Mouse (Mus musculus): ENCODE results near the gene Dnm1. TPM values are rescaled to one million over a fixed set of nuclear protein-coding genes. Genes with fewer than 3 reads are reported as not detected.

The Dnm1 gene
- polyA plus RNA-seq, 1 experiment from 2014 or later: 7.0 TPM

- H3K4me3 ChIP-seq: no peak overlapping the region
- H3K4me1 ChIP-seq: peaks cover 11% of the 10 kb centered on the region
- no peak overlapping the region for H3K27ac ChIP-seq
- no peak overlapping the region for H3K9ac ChIP-seq
- H3K36me3 ChIP-seq: no peaks in the 10 kb centered on the region
- no peak overlapping the region for H3K4me2 ChIP-seq
- H3K9me3 ChIP-seq: no peaks in the 10 kb centered on the region
- 62% methylated on average over 6 of the region's 6 CpGs for WGBS
- H3K27me3 ChIP-seq: peaks cover 8% of the 10 kb centered on the region; the same call in 1 of the 2 replicates
- ATAC-seq (ENCODE audit: borderline replicate concordance, extremely low read depth, low FRiP score, low TSS enrichment): no peak
Measured at GRCm38 (mm10) chr2:32347019-32347418, 6.1 kb downstream of the Dnm1 start.

GRCm38 (mm10) chr2:32344598-32345321, 8.4 kb downstream of the Dnm1 start:
- 73% methylated on average over 14 of the region's 14 CpGs for WGBS
- H3K4me3 ChIP-seq: no peak overlapping the region

GRCm38 (mm10) chr2:32344056-32344455, 9.1 kb downstream of the Dnm1 start:
- Histone ChIP-seq H3K4me2 (no peak overlapping the region), H3K9me3 (no peaks in the 10 kb centered on the region), H3K4me3 (no peak overlapping the region), H3K27me3 (no peaks in the 10 kb centered on the region), H3K27ac (no peak overlapping the region), H3K9ac (no peak overlapping the region), H3K36me3 (no peaks in the 10 kb centered on the region), H3K4me1 (no peaks in the 10 kb centered on the region)
- ATAC-seq (ENCODE audit: borderline replicate concordance, extremely low read depth, low FRiP score, low TSS enrichment): no peak
- 67% methylated on average over 10 of the region's 10 CpGs for WGBS

More at GRCm38 (mm10) chr2:32344598-32345321, 8.4 kb downstream of the Dnm1 start:
- Histone ChIP-seq H3K4me1 (no peaks in the 10 kb centered on the region), H3K9ac (no peak overlapping the region), H3K4me2 (no peak overlapping the region), H3K27ac (no peak overlapping the region), H3K9me3 (no peaks in the 10 kb centered on the region), H3K27me3 (no peaks in the 10 kb centered on the region), H3K36me3 (no peaks in the 10 kb centered on the region)
- ATAC-seq (ENCODE audit: borderline replicate concordance, extremely low read depth, low FRiP score, low TSS enrichment): no peak

GRCm38 (mm10) chr2:32343351-32343671, 9.8 kb downstream of the Dnm1 start:
- no peak for ATAC-seq (ENCODE audit: borderline replicate concordance, extremely low read depth, low FRiP score, low TSS enrichment)
- no peaks in the 10 kb centered on the region for H3K27me3 ChIP-seq
- H3K9ac ChIP-seq: no peak overlapping the region
- 94% methylated on average over 2 of the region's 2 CpGs for WGBS
- H3K4me2 ChIP-seq: no peak overlapping the region
- no peaks in the 10 kb centered on the region for H3K9me3 ChIP-seq
- H3K4me3 ChIP-seq: no peak overlapping the region
- H3K27ac ChIP-seq: no peak overlapping the region
- H3K4me1 ChIP-seq: no peaks in the 10 kb centered on the region
- H3K36me3 ChIP-seq: no peaks in the 10 kb centered on the region

- no peak for ATAC-seq (ENCODE audit: borderline replicate concordance, extremely low read depth, low FRiP score, low TSS enrichment)
Measured at GRCm38 (mm10) chr2:32342539-32343350, 10.4 kb downstream of the Dnm1 start.

GRCm38 (mm10) chr2:32342039-32342438, 11.1 kb downstream of the Dnm1 start:
- no peak overlapping the region for H3K27ac ChIP-seq
- 87% methylated on average over 4 of the region's 4 CpGs for WGBS
- no peak overlapping the region for H3K4me2 ChIP-seq
- H3K4me3 ChIP-seq: no peak overlapping the region
- H3K36me3 ChIP-seq: no peaks in the 10 kb centered on the region
- ATAC-seq (ENCODE audit: borderline replicate concordance, extremely low read depth, low FRiP score, low TSS enrichment): no peak
- no peaks in the 10 kb centered on the region for H3K9me3 ChIP-seq
- H3K27me3 ChIP-seq: no peaks in the 10 kb centered on the region
- H3K4me1 ChIP-seq: no peaks in the 10 kb centered on the region
- no peak overlapping the region for H3K9ac ChIP-seq

More at GRCm38 (mm10) chr2:32342539-32343350, 10.4 kb downstream of the Dnm1 start:
- H3K4me3 ChIP-seq: no peak overlapping the region
- no peak overlapping the region for H3K27ac ChIP-seq
- H3K4me2 ChIP-seq: no peak overlapping the region
- WGBS: 67% methylated on average over 6 of the region's 6 CpGs
- no peaks in the 10 kb centered on the region for H3K9me3 ChIP-seq
- H3K4me1 ChIP-seq: no peaks in the 10 kb centered on the region
- no peak overlapping the region for H3K9ac ChIP-seq
- no peaks in the 10 kb centered on the region for H3K27me3 ChIP-seq
- H3K36me3 ChIP-seq: no peaks in the 10 kb centered on the region

GRCm38 (mm10) chr2:32341634-32341939, 11.6 kb downstream of the Dnm1 start:
- no peaks in the 10 kb centered on the region for H3K36me3 ChIP-seq
- no peak overlapping the region for H3K27ac ChIP-seq
- H3K27me3 ChIP-seq: no peaks in the 10 kb centered on the region
- H3K9ac ChIP-seq: no peak overlapping the region
- H3K4me1 ChIP-seq: no peaks in the 10 kb centered on the region
- H3K9me3 ChIP-seq: no peaks in the 10 kb centered on the region
- 77% methylated on average over 4 of the region's 4 CpGs for WGBS
- no peak overlapping the region for H3K4me3 ChIP-seq
- no peak for ATAC-seq (ENCODE audit: borderline replicate concordance, extremely low read depth, low FRiP score, low TSS enrichment)
- no peak overlapping the region for H3K4me2 ChIP-seq

GRCm38 (mm10) chr2:32340836-32341633, 12.1 kb downstream of the Dnm1 start:
- Histone ChIP-seq H3K4me3 (no peak overlapping the region), H3K9ac (no peak overlapping the region), H3K4me1 (no peaks in the 10 kb centered on the region), H3K4me2 (no peak overlapping the region), H3K9me3 (no peaks in the 10 kb centered on the region), H3K36me3 (no peaks in the 10 kb centered on the region), H3K27ac (no peak overlapping the region), H3K27me3 (no peaks in the 10 kb centered on the region)
- 77% methylated on average over 13 of the region's 13 CpGs for WGBS
- ATAC-seq (ENCODE audit: borderline replicate concordance, extremely low read depth, low FRiP score, low TSS enrichment): no peak

GRCm38 (mm10) chr2:32339912-32340642, 13.1 kb downstream of the Dnm1 start:
- ATAC-seq (ENCODE audit: borderline replicate concordance, extremely low read depth, low FRiP score, low TSS enrichment): no peak
- WGBS: 52% methylated on average over 26 of the region's 26 CpGs
- H3K27me3 ChIP-seq: no peaks in the 10 kb centered on the region
- no peak overlapping the region for H3K27ac ChIP-seq
- no peaks in the 10 kb centered on the region for H3K4me1 ChIP-seq
- H3K36me3 ChIP-seq: no peaks in the 10 kb centered on the region
- no peak overlapping the region for H3K9ac ChIP-seq
- H3K4me2 ChIP-seq: no peak overlapping the region
- H3K4me3 ChIP-seq: no peak overlapping the region
- H3K9me3 ChIP-seq: no peaks in the 10 kb centered on the region

- no peaks in the 10 kb centered on the region for H3K4me1 ChIP-seq
- no peak for ATAC-seq (ENCODE audit: borderline replicate concordance, extremely low read depth, low FRiP score, low TSS enrichment)
- H3K4me3 ChIP-seq: no peak overlapping the region
- WGBS: 54% methylated on average over 15 of the region's 15 CpGs
- no peaks in the 10 kb centered on the region for H3K9me3 ChIP-seq
- no peak overlapping the region for H3K9ac ChIP-seq
- no peaks in the 10 kb centered on the region for H3K36me3 ChIP-seq
- H3K27ac ChIP-seq: no peak overlapping the region
- H3K27me3 ChIP-seq: no peaks in the 10 kb centered on the region
- H3K4me2 ChIP-seq: no peak overlapping the region
Measured at GRCm38 (mm10) chr2:32335888-32336287, 17.2 kb downstream of the Dnm1 start.

- H3K4me2 ChIP-seq: no peak overlapping the region
- ATAC-seq (ENCODE audit: borderline replicate concordance, extremely low read depth, low FRiP score, low TSS enrichment): no peak
- no peak overlapping the region for H3K27ac ChIP-seq
- H3K9ac ChIP-seq: no peak overlapping the region
- WGBS: 83% methylated on average over 5 of the region's 5 CpGs
- H3K4me3 ChIP-seq: no peak overlapping the region
- no peaks in the 10 kb centered on the region for H3K36me3 ChIP-seq
- H3K9me3 ChIP-seq: no peaks in the 10 kb centered on the region
- no peaks in the 10 kb centered on the region for H3K4me1 ChIP-seq
- no peaks in the 10 kb centered on the region for H3K27me3 ChIP-seq
Measured at GRCm38 (mm10) chr2:32332159-32332558, 21.0 kb downstream of the Dnm1 start.

Data from lung, embryonic 15.5 days (tissue).